19 mouse cellular contexts compared by ENCODE assay signal in genomic region chr14:47944595-47944994, GRCm38 (mm10).
DNase-seq lines count a peak whose midpoint lies in the region; ATAC-seq and TF ChIP-seq lines count a peak whose summit lies in the region.
"Had no signal": no experiment of that assay in that cellular context is flagged by ENCODE, and none has a peak within 500 bp of the region (broad histone marks: within the 10 kb centered on the region; RNA-seq: fewer than 3 reads in every experiment).

No protein-coding gene starts in this region.

- no peak overlapping the region for H3K27ac ChIP-seq in CH12.LX (ENCODE audit: insufficient read depth, low read depth)
- no peak overlapping the region for H3K27ac ChIP-seq in intestine, postnatal 0 days (ENCODE audit: low read depth, low read length)
- no peak overlapping the region for H3K27ac ChIP-seq in hindbrain, embryonic 13.5 days
- no peak overlapping the region for H3K27ac ChIP-seq in midbrain, embryonic 10.5 days (replicated peaks)
- H3K27ac ChIP-seq: embryonic facial prominence, embryonic 10.5 days; forebrain, embryonic 13.5 days; hindbrain, embryonic 15.5 days had no signal

- no peak for TF ChIP-seq EP300 in CH12.LX (IDR thresholded peaks at IDR 0.05; ENCODE audit: low read length)

- dilution Hi-C loops in CH12.LX (cut with MboI; ENCODE audit: extremely low pct_ligation_motif_present, extremely low pct_unique_long_range_greater_than_20kb, low sequenced_read_pairs) = no loop called here

- no peaks in the 10 kb centered on the region for H3K79me2 ChIP-seq in CH12.LX (replicated peaks; ENCODE audit: control insufficient read depth, extremely low read depth, insufficient read depth, poor library complexity, severe bottlenecking)

- no peaks in the 10 kb centered on the region for H3K36me3 ChIP-seq in CH12.LX (replicated peaks in 1 of 2; ENCODE audit: control insufficient read depth in 1 of 2, insufficient read depth in 1 of 2, low read length in 1 of 2)
- no peaks in the 10 kb centered on the region for H3K36me3 ChIP-seq in intestine, postnatal 0 days (ENCODE audit: control insufficient read depth, insufficient read depth)
- no peaks in the 10 kb centered on the region for H3K36me3 ChIP-seq in hindbrain, embryonic 13.5 days
- no peaks in the 10 kb centered on the region for H3K36me3 ChIP-seq in midbrain, embryonic 10.5 days
- H3K36me3 ChIP-seq: embryonic facial prominence, embryonic 10.5 days; hindbrain, embryonic 15.5 days had no signal

- TF ChIP-seq POLR2A in CH12.LX (IDR thresholded peaks at IDR 0.05; ENCODE audit: low read depth, low read length) = no peak

- H3K27me3 ChIP-seq in CH12.LX (replicated peaks) = no peaks in the 10 kb centered on the region
- no peaks in the 10 kb centered on the region for H3K27me3 ChIP-seq in intestine, postnatal 0 days (replicated peaks; ENCODE audit: control insufficient read depth, insufficient read depth, low read length)
- H3K27me3 ChIP-seq in hindbrain, embryonic 13.5 days = no peaks in the 10 kb centered on the region
- H3K27me3 ChIP-seq in midbrain, embryonic 10.5 days (ENCODE audit: low read depth, poor library complexity, severe bottlenecking) = no peaks in the 10 kb centered on the region
- H3K27me3 ChIP-seq: forebrain, embryonic 13.5 days; hindbrain, embryonic 15.5 days had no signal

- no peaks in the 10 kb centered on the region for H3K9me3 ChIP-seq in CH12.LX (replicated peaks; ENCODE audit: low read length)
- no peaks in the 10 kb centered on the region for H3K9me3 ChIP-seq in intestine, postnatal 0 days (ENCODE audit: control insufficient read depth)
- no peaks in the 10 kb centered on the region for H3K9me3 ChIP-seq in hindbrain, embryonic 13.5 days
- no peaks in the 10 kb centered on the region for H3K9me3 ChIP-seq in midbrain, embryonic 10.5 days (replicated peaks)
- H3K9me3 ChIP-seq: embryonic facial prominence, embryonic 10.5 days; forebrain, embryonic 13.5 days; hindbrain, embryonic 15.5 days had no signal

- no peak for TF ChIP-seq CTCF in CH12.LX (conservative IDR thresholded peaks at IDR 0.05 in 1 of 2, IDR thresholded peaks at IDR 0.05 in 1 of 2; ENCODE audit: low read depth in 2 of 2, low read length in 2 of 2)
- no peak for TF ChIP-seq CTCF in intestine, postnatal 0 days (IDR thresholded peaks at IDR 0.05; ENCODE audit: low read depth)

- no peak overlapping the region for H3K4me3 ChIP-seq in CH12.LX (replicated peaks in 1 of 3; ENCODE audit: low read depth in 2 of 3, low read length in 2 of 3, poor library complexity in 1 of 3)
- H3K4me3 ChIP-seq in intestine, postnatal 0 days (ENCODE audit: low read depth, low read length) = no peak overlapping the region
- H3K4me3 ChIP-seq in hindbrain, embryonic 13.5 days = no peak overlapping the region
- H3K4me3 ChIP-seq in midbrain, embryonic 10.5 days = no peak overlapping the region
- H3K4me3 ChIP-seq: embryonic facial prominence, embryonic 10.5 days; forebrain, embryonic 13.5 days; hindbrain, embryonic 15.5 days had no signal

- no peak overlapping the region for H3K9ac ChIP-seq in CH12.LX (ENCODE audit: insufficient read depth, low read depth)
- H3K9ac ChIP-seq in intestine, postnatal 0 days (ENCODE audit: low read depth, low read length) = no peak overlapping the region
- no peak overlapping the region for H3K9ac ChIP-seq in hindbrain, embryonic 13.5 days
- H3K9ac ChIP-seq: forebrain, embryonic 13.5 days; forebrain, postnatal 0 days; hindbrain, embryonic 15.5 days had no signal

- ATAC-seq in intestine, postnatal 0 days = no peak
- ATAC-seq in hindbrain, embryonic 13.5 days (ENCODE audit: low FRiP score) = no peak
- ATAC-seq: forebrain, embryonic 13.5 days; forebrain, postnatal 0 days; intestine, embryonic 16.5 days had no signal

- peaks cover 0 to 5% of the 10 kb centered on the region in 2 experiments; a peak in 1 of 4 replicates for H3K4me1 ChIP-seq in CH12.LX (ENCODE audit: control insufficient read depth in 1 of 2, insufficient read depth in 2 of 2)
- no peaks in the 10 kb centered on the region for H3K4me1 ChIP-seq in intestine, postnatal 0 days (replicated peaks; ENCODE audit: control insufficient read depth, insufficient read depth, low read length)
- 0 out of 2 replicates have a peak, but pooled peaks cover 5% of the 10 kb centered on the region for H3K4me1 ChIP-seq in hindbrain, embryonic 13.5 days (replicated peaks)
- peaks cover 7% of the 10 kb centered on the region for H3K4me1 ChIP-seq in midbrain, embryonic 10.5 days
- H3K4me1 ChIP-seq: forebrain, embryonic 13.5 days; hindbrain, embryonic 15.5 days had no signal

- peak; percentile 43 for DNase-seq in adrenal gland, adult 8-10 months
- no peak for DNase-seq in adrenal gland, adult 18-20 months (ENCODE audit: low spot score in 2 of 2)
- DNase-seq in 3T3-L1 (ENCODE audit: low read depth, low spot score) (peak; percentile 94), CH12.LX (ENCODE audit: extremely low read depth) (peak; percentile 20)
- peak; percentile 49 for DNase-seq in adrenal gland, postnatal 14 days
- no peak for DNase-seq in midbrain, embryonic 10.5 days (ENCODE audit: low spot score)
- DNase-seq: cerebellum, adult 11-12 months; cerebellum, adult 9-10 months; forebrain, postnatal 0 days; gastrocnemius, postnatal 25 days; heart, postnatal 10 days; heart, postnatal 4 days; kidney, adult 8-10 months had no signal

- 88% methylated on average over 1 of the region's 1 CpGs for WGBS in intestine, postnatal 0 days
- 97% methylated on average over 1 of the region's 1 CpGs for WGBS in hindbrain, embryonic 13.5 days
- WGBS in midbrain, embryonic 10.5 days = 94% methylated on average over 1 of the region's 1 CpGs

- no peak overlapping the region for H3K4me2 ChIP-seq in CH12.LX (ENCODE audit: insufficient read depth, low read depth, poor library complexity, severe bottlenecking)
- H3K4me2 ChIP-seq in intestine, postnatal 0 days (replicated peaks; ENCODE audit: low read depth) = no peak overlapping the region
- no peak overlapping the region for H3K4me2 ChIP-seq in hindbrain, embryonic 13.5 days
- H3K4me2 ChIP-seq: forebrain, embryonic 13.5 days; hindbrain, embryonic 15.5 days had no signal

- TF ChIP-seq RAD21 in CH12.LX (IDR thresholded peaks at IDR 0.05; ENCODE audit: low read depth, low read length) = no peak

- in situ Hi-C loops in CH12.LX (cut with MboI; ENCODE audit: low pct_ligation_motif_present, low pct_unique_long_range_greater_than_20kb, low sequenced_read_pairs) = no loop called here

TF ChIP-seq in CH12.LX, 34 proteins besides CTCF, POLR2A, EP300 and RAD21:
- no peak for TF ChIP-seq CHD1 (IDR thresholded peaks at IDR 0.05; ENCODE audit: low read depth, low read length)
- no peak for TF ChIP-seq NELFE (IDR thresholded peaks at IDR 0.05; ENCODE audit: low read depth, low read length)
- no peak for TF ChIP-seq UBTF (IDR thresholded peaks at IDR 0.05; ENCODE audit: low read depth, low read length)
- TF ChIP-seq MAFK (IDR thresholded peaks at IDR 0.05; ENCODE audit: insufficient replicate concordance, low read length) = no peak
- no peak for TF ChIP-seq SMC3 (IDR thresholded peaks at IDR 0.05; ENCODE audit: low read depth, low read length)
- TF ChIP-seq JUND (conservative IDR thresholded peaks at IDR 0.05; ENCODE audit: low read depth, low read length) = no peak
- TF ChIP-seq RCOR1 (conservative IDR thresholded peaks at IDR 0.05; ENCODE audit: low read depth, low read length) = no peak
- no peak for TF ChIP-seq ZMIZ1 (IDR thresholded peaks at IDR 0.05; ENCODE audit: low read depth, low read length)

Comparison
In these comparisons a context has a peak if more than half of its experiments do, and no peak if none do; other contexts are left out.
1. DNase-seq: peak in adrenal gland, adult 8-10 months (single experiment), 3T3-L1 (single experiment), CH12.LX (single experiment) and adrenal gland, postnatal 14 days (single experiment); none in adrenal gland, adult 18-20 months (0 of 2) and midbrain, embryonic 10.5 days (single experiment).